Mouse (Mus musculus) layer of hippocampus, adult 11-12 months (tissue): ENCODE measurements around the gene Agpat4.
"Not testable (repeated sequence)": the region's sequence is repeated elsewhere in the genome, so short reads cannot be mapped to it uniquely, and the experiment has no call there.

Experiments
- DNase-seq: peaks from one replicate; pipeline ENCODE4 v3.0.0; 2022; ENCODE audit warnings: low spot score

Agpat4 gene

GRCm38 (mm10) chr17:12195137-12195536 is 76.6 kb downstream of the Agpat4 start:
- no peak for DNase-seq

DNA sequence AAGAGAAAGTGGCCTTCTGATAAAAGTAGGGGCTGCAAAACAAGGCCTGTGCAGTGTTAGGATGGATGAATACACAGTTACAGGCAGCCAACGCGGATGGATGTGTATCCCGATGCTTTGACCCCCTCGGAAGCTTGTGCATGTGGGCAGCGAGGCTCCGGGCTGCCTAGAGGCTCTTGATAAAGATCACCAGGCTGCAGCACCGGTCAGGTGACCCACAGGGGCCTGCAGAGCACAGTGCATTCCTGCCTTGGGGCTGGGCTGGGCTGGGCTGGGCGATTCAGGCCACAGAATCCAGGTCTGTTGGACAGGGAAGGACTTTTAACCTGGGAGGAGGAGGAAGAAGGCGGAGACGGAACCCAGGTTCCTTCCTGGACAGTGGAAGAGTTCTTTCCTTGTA is 77.1 kb downstream of the Agpat4 start:
- DNase-seq: no peak

GRCm38 (mm10) chr17:12199933-12200332 is 81.4 kb downstream of the Agpat4 start:
- DNase-seq: no peak

- DNase-seq: no peak
Measured at GRCm38 (mm10) chr17:12201086-12201485, 82.6 kb downstream of the Agpat4 start.

GRCm38 (mm10) chr17:12203414-12203897 is 85.0 kb downstream of the Agpat4 start:
- DNase-seq: no peak

DNA sequence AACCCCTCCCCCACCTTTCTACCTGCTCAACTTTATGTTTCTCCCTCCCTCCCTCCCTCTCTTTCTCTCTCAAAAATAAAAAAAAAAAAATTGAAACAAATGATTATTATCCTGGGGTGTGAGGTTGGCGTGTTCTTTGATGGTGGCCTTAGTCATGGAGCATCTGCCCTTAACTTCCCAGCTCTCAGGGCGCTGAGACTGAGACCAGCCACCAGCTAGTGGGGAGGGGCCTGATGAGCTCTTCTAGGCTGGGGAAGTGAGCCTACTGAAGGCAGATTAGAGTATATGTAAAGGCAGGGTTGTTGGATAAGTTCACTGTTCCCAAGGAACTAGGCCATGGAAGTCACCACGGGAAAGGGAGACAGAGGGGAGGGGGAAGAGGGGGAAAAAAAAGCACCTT is 85.7 kb downstream of the Agpat4 start:
- DNase-seq: no peak

GRCm38 (mm10) chr17:12204689-12205014 is 86.1 kb downstream of the Agpat4 start:
- no peak for DNase-seq

DNA sequence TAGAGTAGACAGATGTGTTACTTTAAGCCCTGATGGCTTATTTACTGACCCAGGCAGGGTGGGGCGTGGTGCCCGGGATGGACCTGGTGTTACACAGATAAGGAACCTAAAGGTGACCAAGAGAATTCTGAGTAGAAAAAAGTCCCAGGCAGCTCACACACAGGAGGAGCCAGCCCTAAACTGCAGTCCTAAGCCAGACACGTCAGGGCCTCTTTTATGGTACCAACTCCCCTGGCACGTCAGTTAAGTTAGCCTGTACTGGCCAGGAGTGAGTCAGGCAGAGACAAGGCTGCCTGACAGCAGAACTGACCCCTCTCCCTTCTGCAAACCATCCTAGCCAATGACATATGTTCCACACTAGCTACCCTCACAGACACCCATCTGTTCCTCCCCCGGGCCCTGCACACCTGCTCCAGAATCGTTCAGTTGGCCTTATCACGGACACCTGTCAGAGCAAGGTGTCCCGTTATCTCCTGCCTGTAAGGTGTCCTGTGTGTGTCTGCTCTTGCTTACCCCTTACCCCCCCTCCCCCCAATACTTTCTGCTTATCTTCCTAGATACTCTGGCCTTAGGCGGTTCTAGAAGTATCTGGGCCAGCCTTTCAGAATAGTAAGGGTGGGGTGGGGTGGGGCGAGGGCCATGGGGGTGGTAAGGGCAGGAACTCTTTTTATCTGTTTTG is 86.7 kb downstream of the Agpat4 start:
- no peak for DNase-seq

GRCm38 (mm10) chr17:12205694-12206075 is 87.2 kb downstream of the Agpat4 start:
- no peak for DNase-seq

- DNase-seq: no peak
Measured at GRCm38 (mm10) chr17:12206248-12206647, 87.7 kb downstream of the Agpat4 start.

- DNase-seq: no peak
Measured at GRCm38 (mm10) chr17:12207022-12207548, 88.6 kb downstream of the Agpat4 start.

DNA sequence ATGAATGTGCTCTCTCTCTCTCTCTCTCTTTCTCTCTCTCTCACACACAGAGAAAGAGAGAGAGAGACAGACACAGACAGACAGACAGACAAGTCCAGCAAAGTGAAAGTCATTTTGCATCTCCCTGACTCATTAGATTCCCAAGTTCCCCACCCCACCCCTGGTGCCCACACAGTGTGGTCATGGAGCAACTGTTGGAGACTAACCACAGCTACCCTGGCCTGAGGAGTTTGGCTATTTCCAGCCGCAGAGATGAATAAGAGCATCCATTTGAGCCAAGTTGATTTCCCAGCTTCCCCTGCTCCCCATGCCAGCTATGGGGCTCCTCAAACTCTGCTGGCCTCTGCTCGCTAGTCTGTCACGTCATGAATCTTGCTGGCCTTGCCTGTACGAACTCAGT is 91.0 kb downstream of the Agpat4 start:
- DNase-seq: no peak

DNA sequence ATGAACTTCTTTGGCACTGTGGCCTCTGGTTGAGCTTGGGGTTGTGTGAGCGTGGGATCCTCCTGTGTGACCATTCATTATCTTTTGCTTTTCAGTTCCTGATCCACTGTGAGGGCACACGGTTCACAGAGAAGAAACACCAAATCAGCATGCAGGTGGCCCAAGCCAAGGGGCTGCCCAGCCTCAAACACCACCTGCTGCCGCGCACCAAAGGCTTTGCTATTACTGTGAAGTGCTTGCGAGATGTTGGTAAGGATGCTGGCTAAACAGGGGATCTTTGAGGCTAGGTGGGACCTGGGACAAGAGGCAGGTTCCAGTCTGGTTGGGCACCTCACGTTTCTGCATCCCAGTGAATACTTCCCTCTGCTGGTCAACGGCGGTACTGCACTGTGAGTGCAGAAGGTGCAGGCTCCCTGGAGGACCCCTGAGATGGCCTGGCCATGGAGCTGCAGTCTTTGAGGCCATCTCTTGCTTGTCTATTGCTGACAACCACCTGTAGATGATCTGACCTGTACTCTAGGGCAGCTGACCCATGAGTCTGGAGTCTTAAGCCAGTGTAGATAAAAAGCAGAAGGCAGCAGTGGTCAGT is 92.1 kb downstream of the Agpat4 start:
- DNase-seq: peak; percentile 89

- no peak for DNase-seq
Measured at GRCm38 (mm10) chr17:12211890-12212289, 93.4 kb downstream of the Agpat4 start.

- no peak for DNase-seq
Measured at GRCm38 (mm10) chr17:12212341-12212740, 93.8 kb downstream of the Agpat4 start.

DNA sequence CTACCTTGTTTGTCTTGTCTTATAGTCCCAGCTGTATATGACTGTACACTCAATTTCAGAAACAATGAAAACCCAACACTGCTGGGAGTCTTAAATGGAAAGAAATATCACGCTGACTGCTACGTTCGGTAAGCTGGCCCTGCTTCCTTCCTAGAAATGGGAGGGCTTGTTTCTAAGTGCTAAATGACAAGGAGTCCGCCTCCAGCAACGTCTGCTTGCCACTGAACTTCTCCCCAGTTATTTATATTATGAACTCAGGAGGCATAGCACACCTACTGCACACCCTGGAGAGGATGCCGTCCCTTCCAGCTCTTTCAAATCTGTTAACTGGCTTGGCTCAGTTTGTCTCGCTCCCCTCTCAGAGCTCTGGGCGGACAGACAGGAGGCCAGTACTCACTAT is 94.9 kb downstream of the Agpat4 start:
- no peak for DNase-seq

GRCm38 (mm10) chr17:12216224-12216623 is 97.7 kb downstream of the Agpat4 start:
- no peak for DNase-seq

- no peak for DNase-seq
Measured at GRCm38 (mm10) chr17:12221926-12222325, 103.4 kb downstream of the Agpat4 start.

GRCm38 (mm10) chr17:12223682-12224081 is 105.2 kb downstream of the Agpat4 start:
- no peak for DNase-seq

GRCm38 (mm10) chr17:12224145-12224544 is 105.6 kb downstream of the Agpat4 start:
- no peak for DNase-seq

DNA sequence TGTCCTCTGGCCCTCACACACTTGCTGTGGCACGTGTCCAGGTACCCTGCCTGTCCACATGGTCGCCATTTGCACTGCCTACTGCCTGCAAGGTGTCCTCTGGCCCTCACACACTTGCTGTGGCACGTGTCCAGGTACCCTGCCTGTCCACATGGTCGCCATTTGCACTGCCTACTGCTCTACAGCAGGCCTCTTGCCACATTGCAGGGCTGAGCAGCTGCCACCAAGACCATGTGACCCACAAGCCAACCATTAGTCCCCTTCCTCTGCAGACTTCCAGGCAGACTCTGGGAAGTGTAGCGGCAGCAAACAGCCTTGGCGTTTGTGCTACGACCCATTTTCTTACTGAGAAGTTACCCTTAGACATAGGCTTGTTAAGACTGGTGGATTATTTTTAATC is 106.0 kb downstream of the Agpat4 start:
- not testable (repeated sequence) for DNase-seq

- DNase-seq: no peak
Measured at GRCm38 (mm10) chr17:12225227-12225626, 106.7 kb downstream of the Agpat4 start.

- DNase-seq: no peak
Measured at GRCm38 (mm10) chr17:12226551-12226950, 108.0 kb downstream of the Agpat4 start.

- DNase-seq: no peak
Measured at GRCm38 (mm10) chr17:12228001-12228400, 109.5 kb downstream of the Agpat4 start.
